Mouse (Mus musculus) spleen, adult 2 months (tissue): ENCODE measurements around the gene Fas.

Experiments used
- CTCF ChIP-seq: fragments of 200-500 bp; IDR thresholded peaks from 2 replicates; pipeline ENCODE4 v1.5.1; 2011; ENCODE audit warnings: mild to moderate bottlenecking, inconsistent platforms; ENCODE audit not compliant: insufficient read depth, insufficient read length, insufficient replicate concordance; ENCODE audit errors: extremely low read depth
- POLR2A ChIP-seq: fragments of 200-500 bp; IDR thresholded peaks from 2 replicates; pipeline ENCODE4 v1.6.1; 2011; ENCODE audit warnings: low read depth, low read length, inconsistent platforms

- TF ChIP-seq CTCF (no peak), POLR2A (no peak)
Observed at GRCm38 (mm10) chr19:34262273-34262974, 28.0 kb upstream of the Fas start.
